Mouse (Mus musculus): ENCODE measurements at regions not wholly inside any gene's neighbourhood (a gene's known extent, or its start where the extent isn't known, plus 50 kb on each side); places are given as distances from the start of the nearest gene placed in this dataset.

DNA sequence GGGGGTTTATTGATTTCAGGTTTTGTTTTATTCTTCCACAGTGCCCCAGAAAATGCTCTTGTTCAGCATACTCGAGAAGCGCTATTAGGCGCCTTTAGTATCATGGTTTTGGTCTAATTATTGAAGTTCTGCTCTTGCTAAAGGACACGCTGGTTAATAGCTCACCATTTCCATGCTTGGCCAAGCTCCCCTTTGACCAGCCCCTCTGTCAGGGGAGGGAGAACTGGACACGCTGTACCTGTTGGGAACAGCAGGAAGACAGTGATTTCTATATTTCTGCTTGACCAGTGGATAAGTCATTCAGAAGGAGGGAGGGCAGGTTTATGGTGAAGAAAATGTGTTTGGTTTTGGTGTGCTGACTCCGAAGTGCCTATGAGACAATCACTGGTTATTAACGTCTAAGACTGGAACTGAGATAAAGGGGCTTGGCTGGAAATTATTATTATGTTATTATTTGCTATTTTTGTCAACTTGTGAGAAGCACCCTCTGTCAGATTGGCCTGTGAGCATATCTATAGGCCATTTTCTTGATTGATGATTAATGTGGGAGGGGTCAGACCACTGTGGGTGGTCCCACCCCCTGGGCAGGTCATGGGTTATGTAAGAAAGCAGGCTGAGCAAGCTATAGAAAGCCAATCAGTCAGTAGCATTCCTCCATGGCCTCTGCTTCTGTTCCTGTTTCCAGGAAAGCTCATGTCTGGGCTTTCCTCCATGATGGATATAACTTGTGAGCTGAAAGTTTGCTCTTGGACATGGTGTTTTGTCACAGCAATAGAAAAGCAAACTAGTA, 51.2 kb upstream of the Tanc2 start:
- Histone ChIP-seq H3K36me3 (no peaks in the 10 kb centered on the region), H3K9ac (no peak overlapping the region), H3K27me3 (no peaks in the 10 kb centered on the region), H3K4me1 (replicated peaks) (peaks cover 7% of the 10 kb centered on the region; the same call in 1 of the 2 replicates), H3K9me3 (no peaks in the 10 kb centered on the region), H3K27ac (replicated peaks) (no peak overlapping the region), H3K4me3 (no peak overlapping the region), H3K4me2 (no peak overlapping the region)
- 85% methylated on average over 7 of the region's 7 CpGs for WGBS
- ATAC-seq (ENCODE audit: low read depth), result no peak

DNA sequence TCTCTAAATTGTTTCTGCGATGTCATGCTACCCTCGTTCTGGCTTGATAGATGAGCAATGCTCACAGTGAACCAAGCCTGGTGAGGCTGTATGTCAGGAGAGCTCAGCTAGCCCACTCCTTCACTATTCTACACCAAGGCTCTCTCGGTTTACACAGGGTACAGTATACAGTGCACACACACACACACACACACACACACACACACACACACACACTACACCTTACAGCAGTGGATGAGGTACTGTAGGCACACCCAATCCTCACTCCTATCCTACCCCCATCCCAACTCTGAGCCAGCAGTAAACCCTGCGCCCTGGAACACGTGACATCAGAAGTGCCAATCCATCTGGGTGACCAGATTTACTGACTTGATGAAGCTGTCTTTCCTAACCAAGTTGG, 57.2 kb upstream of the Tanc2 start:
- ATAC-seq (ENCODE audit: low read depth), result peak; percentile 40; the same call in 1 of the 2 replicates
- no peaks in the 10 kb centered on the region for H3K27me3 ChIP-seq
- H3K4me1 ChIP-seq (replicated peaks), result peaks cover 5% of the 10 kb centered on the region
- H3K27ac ChIP-seq (replicated peaks), result no peak overlapping the region; the same call in 1 of the 2 replicates
- 77% methylated on average over 5 of the region's 5 CpGs for WGBS
- no peaks in the 10 kb centered on the region for H3K9me3 ChIP-seq
- no peak overlapping the region for H3K4me2 ChIP-seq
- H3K36me3 ChIP-seq, result no peaks in the 10 kb centered on the region
- no peak overlapping the region for H3K4me3 ChIP-seq
- no peak overlapping the region for H3K9ac ChIP-seq

- no peak overlapping the region for H3K27ac ChIP-seq (replicated peaks)
- H3K9me3 ChIP-seq, result no peaks in the 10 kb centered on the region
- H3K4me3 ChIP-seq, result no peak overlapping the region
- no peak for ATAC-seq (ENCODE audit: low read depth)
- H3K9ac ChIP-seq, result no peak overlapping the region
- H3K27me3 ChIP-seq, result no peaks in the 10 kb centered on the region
- H3K36me3 ChIP-seq, result no peaks in the 10 kb centered on the region
- H3K4me2 ChIP-seq, result no peak overlapping the region
- H3K4me1 ChIP-seq (replicated peaks), result peaks cover 5% of the 10 kb centered on the region
- WGBS, result 78% methylated on average over 10 of the region's 10 CpGs
These were observed 59.1 kb upstream of the Tanc2 start for GRCm38 (mm10) chr11:105530711-105531157.

- no peak overlapping the region for H3K9ac ChIP-seq
- no peak for ATAC-seq (ENCODE audit: low read depth)
- H3K4me1 ChIP-seq (replicated peaks), result peaks cover 16% of the 10 kb centered on the region
These were observed 63.7 kb upstream of the Tanc2 start for GRCm38 (mm10) chr11:105526066-105526465.

GRCm38 (mm10) chr11:105525608-105526007, 64.2 kb upstream of the Tanc2 start:
- 53% methylated on average over 5 of the region's 5 CpGs for WGBS
- H3K36me3 ChIP-seq, result no peaks in the 10 kb centered on the region
- no peak overlapping the region for H3K9ac ChIP-seq
- H3K4me1 ChIP-seq (replicated peaks), result peaks cover 16% of the 10 kb centered on the region
- ATAC-seq (ENCODE audit: low read depth), result no peak
- H3K27me3 ChIP-seq, result no peaks in the 10 kb centered on the region
- no peak overlapping the region for H3K4me3 ChIP-seq
- no peak overlapping the region for H3K27ac ChIP-seq (replicated peaks)
- no peak overlapping the region for H3K4me2 ChIP-seq
- H3K9me3 ChIP-seq, result no peaks in the 10 kb centered on the region

More at GRCm38 (mm10) chr11:105526066-105526465, 63.7 kb upstream of the Tanc2 start:
- H3K27ac ChIP-seq (replicated peaks), result no peak overlapping the region
- H3K36me3 ChIP-seq, result no peaks in the 10 kb centered on the region
- 92% methylated on average over 4 of the region's 4 CpGs for WGBS
- H3K4me2 ChIP-seq, result no peak overlapping the region
- H3K4me3 ChIP-seq, result no peak overlapping the region
- no peaks in the 10 kb centered on the region for H3K27me3 ChIP-seq
- H3K9me3 ChIP-seq, result no peaks in the 10 kb centered on the region

- Histone ChIP-seq H3K4me2 (0 out of 2 replicates have a peak overlapping the region, but pooled peaks have one; percentile 13), H3K4me1 (replicated peaks) (peaks cover 16% of the 10 kb centered on the region), H3K9ac (no peak overlapping the region), H3K27ac (replicated peaks) (0 out of 2 replicates have a peak overlapping the region, but pooled peaks have one; percentile 18), H3K36me3 (no peaks in the 10 kb centered on the region), H3K27me3 (no peaks in the 10 kb centered on the region), H3K9me3 (no peaks in the 10 kb centered on the region), H3K4me3 (no peak overlapping the region)
- no peak for ATAC-seq (ENCODE audit: low read depth)
- 18% methylated on average over 8 of the region's 8 CpGs for WGBS
These were observed 65.4 kb upstream of the Tanc2 start for GRCm38 (mm10) chr11:105524400-105524799.

- H3K4me3 ChIP-seq, result no peak overlapping the region
- no peaks in the 10 kb centered on the region for H3K9me3 ChIP-seq
- WGBS, result 13% methylated on average over 8 of the region's 8 CpGs
- peak overlapping the region; percentile 34 for H3K27ac ChIP-seq (replicated peaks)
- no peak overlapping the region for H3K9ac ChIP-seq
- H3K27me3 ChIP-seq, result no peaks in the 10 kb centered on the region
- peaks cover 16% of the 10 kb centered on the region for H3K4me1 ChIP-seq (replicated peaks)
- no peak for ATAC-seq (ENCODE audit: low read depth)
- H3K36me3 ChIP-seq, result no peaks in the 10 kb centered on the region
- H3K4me2 ChIP-seq, result no peak overlapping the region
These were observed 66.0 kb upstream of the Tanc2 start for GRCm38 (mm10) chr11:105523765-105524164.

DNA sequence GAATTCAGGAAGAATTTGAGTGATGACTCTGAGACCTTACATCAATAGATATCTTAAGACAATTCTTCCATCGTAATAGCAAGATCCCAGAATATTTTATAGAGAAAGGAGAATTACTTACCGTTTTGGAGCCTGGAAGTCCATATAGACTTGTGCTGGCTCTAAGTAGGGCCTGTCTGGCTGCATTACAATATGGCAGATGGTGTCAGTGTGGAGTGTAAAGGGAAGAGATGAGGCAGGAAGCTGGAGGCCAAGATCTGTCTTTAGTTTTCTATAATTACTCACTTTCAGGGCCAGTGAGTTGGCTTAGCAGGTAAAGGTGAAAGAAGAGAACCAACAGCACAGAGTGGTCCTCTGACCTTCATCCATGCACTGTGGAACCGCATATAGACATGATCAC, 63.9 kb upstream of the March10 start:
- ATAC-seq (ENCODE audit: low read depth), result no peak
- Histone ChIP-seq H3K27me3 (no peaks in the 10 kb centered on the region), H3K4me2 (no peak overlapping the region), H3K36me3 (no peaks in the 10 kb centered on the region), H3K9me3 (no peaks in the 10 kb centered on the region), H3K4me1 (replicated peaks) (peaks cover 13% of the 10 kb centered on the region), H3K4me3 (no peak overlapping the region), H3K9ac (no peak overlapping the region), H3K27ac (replicated peaks) (no peak overlapping the region)
- WGBS, result 90% methylated on average over 3 of the region's 3 CpGs

DNA sequence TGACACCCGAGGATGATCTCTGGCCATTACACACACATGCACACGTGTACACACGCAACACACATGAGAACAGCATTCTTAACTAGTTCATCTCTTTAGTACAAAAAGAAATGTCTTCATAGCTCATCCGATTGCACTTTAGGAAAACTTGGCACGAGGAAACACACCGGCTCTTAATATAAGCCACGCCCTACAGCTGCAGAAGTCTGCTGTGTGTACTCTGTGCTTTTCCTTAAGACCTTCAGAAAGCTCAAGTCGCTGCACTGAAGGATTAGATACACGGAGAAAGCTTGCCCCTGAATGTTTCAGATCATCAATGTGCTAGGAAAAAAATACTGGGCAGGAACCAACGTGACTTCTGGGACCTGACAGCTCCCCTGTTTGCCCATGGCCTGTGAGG, 56.7 kb upstream of the March10 start:
- H3K27ac ChIP-seq (replicated peaks), result no peak overlapping the region
- H3K4me2 ChIP-seq, result no peak overlapping the region
- no peak for ATAC-seq (ENCODE audit: low read depth)
- H3K4me1 ChIP-seq (replicated peaks), result peaks cover 25% of the 10 kb centered on the region
- no peak overlapping the region for H3K9ac ChIP-seq
- no peak overlapping the region for H3K4me3 ChIP-seq
- no peaks in the 10 kb centered on the region for H3K36me3 ChIP-seq
- H3K9me3 ChIP-seq, result no peaks in the 10 kb centered on the region
- H3K27me3 ChIP-seq, result no peaks in the 10 kb centered on the region
- 90% methylated on average over 10 of the region's 10 CpGs for WGBS

- WGBS, result 76% methylated on average over 4 of the region's 4 CpGs
- no peaks in the 10 kb centered on the region for H3K36me3 ChIP-seq
- H3K4me2 ChIP-seq, result no peak overlapping the region
- no peak overlapping the region for H3K4me3 ChIP-seq
- H3K4me1 ChIP-seq (replicated peaks), result peaks cover 47% of the 10 kb centered on the region
- no peak overlapping the region for H3K27ac ChIP-seq (replicated peaks)
- H3K9ac ChIP-seq, result no peak overlapping the region
- no peak for ATAC-seq (ENCODE audit: low read depth)
- no peaks in the 10 kb centered on the region for H3K27me3 ChIP-seq
- no peaks in the 10 kb centered on the region for H3K9me3 ChIP-seq
These were observed 54.1 kb upstream of the March10 start for GRCm38 (mm10) chr11:105510626-105511025.

DNA sequence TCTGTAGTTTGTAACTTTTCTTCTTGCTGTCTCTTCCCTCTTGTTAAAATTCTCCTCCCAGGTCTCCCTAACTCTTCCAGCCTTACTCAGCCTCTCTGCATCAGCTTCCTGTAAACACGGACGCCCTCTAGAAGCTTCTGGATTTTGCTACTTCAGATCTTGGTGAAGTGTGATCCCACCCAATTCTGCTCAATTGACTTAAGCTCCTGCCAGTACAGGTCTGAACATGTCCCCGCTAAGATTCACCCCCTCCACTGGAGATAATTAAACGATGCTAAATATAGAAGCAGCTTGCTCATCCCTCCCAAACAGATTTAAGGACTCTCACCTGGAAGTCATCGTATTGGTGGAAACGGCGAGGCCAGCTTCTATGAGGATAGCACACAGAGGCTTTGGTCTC, 53.5 kb upstream of the March10 start:
- no peak overlapping the region for H3K4me2 ChIP-seq

GRCm38 (mm10) chr11:105508660-105509038, 52.1 kb upstream of the March10 start:
- no peak overlapping the region for H3K4me3 ChIP-seq
- H3K4me1 ChIP-seq (replicated peaks), result peaks cover 56% of the 10 kb centered on the region
- H3K9ac ChIP-seq, result no peak overlapping the region; the same call in 1 of the 2 replicates
- peak overlapping the region; percentile 88 for H3K27ac ChIP-seq (replicated peaks)
- no peaks in the 10 kb centered on the region for H3K27me3 ChIP-seq
- H3K36me3 ChIP-seq, result no peaks in the 10 kb centered on the region
- ATAC-seq (ENCODE audit: low read depth), result peak; percentile 30
- H3K9me3 ChIP-seq, result no peaks in the 10 kb centered on the region
- 56% methylated on average over 7 of the region's 7 CpGs for WGBS
- peak overlapping the region; percentile 34 for H3K4me2 ChIP-seq

More for the DNA sequence above, 53.5 kb upstream of the March10 start:
- Histone ChIP-seq H3K4me1 (replicated peaks) (peaks cover 50% of the 10 kb centered on the region), H3K9ac (no peak overlapping the region), H3K27ac (replicated peaks) (no peak overlapping the region), H3K4me3 (no peak overlapping the region), H3K36me3 (no peaks in the 10 kb centered on the region), H3K9me3 (no peaks in the 10 kb centered on the region), H3K27me3 (no peaks in the 10 kb centered on the region)
- WGBS, result 83% methylated on average over 7 of the region's 7 CpGs
- no peak for ATAC-seq (ENCODE audit: low read depth)
